Mouse (Mus musculus) hindbrain, embryonic 10.5 days (tissue): ENCODE data around the gene Fbxl17. TPM values are rescaled to one million over a fixed set of nuclear protein-coding genes. Genes with fewer than 3 reads are reported as not detected.
A peak's percentile ranks its signal among the peaks of the same experiment; 100 is the strongest.

Experiments
- DNase-seq: peaks from one replicate; pipeline ENCODE4 v3.0.0-alpha.2; 2017; ENCODE audit warnings: low spot score
- H3K27ac ChIP-seq: fragments of 300-500 bp; sonication (generic); 2 replicates; pipeline ENCODE4 v1.5.1; 2016; ENCODE audit warnings: mild to moderate bottlenecking, moderate library complexity
- H3K27me3 ChIP-seq: fragments of 300-500 bp; sonication (generic); 2 replicates; pipeline ENCODE4 v1.6.1; 2016; ENCODE audit warnings: mild to moderate bottlenecking; ENCODE audit not compliant: poor library complexity, insufficient read depth, severe bottlenecking
- H3K36me3 ChIP-seq: fragments of 300-500 bp; sonication (generic); 2 replicates; pipeline ENCODE4 v1.6.1; 2016; ENCODE audit warnings: mild to moderate bottlenecking, moderate library complexity
- H3K4me1 ChIP-seq: fragments of 300-500 bp; sonication (generic); replicated peaks from 2 replicates; pipeline ENCODE4 v1.6.1; 2016; ENCODE audit warnings: mild to moderate bottlenecking
- H3K4me3 ChIP-seq: fragments of 300-500 bp; sonication (generic); 2 replicates; pipeline ENCODE4 v1.5.1; 2016; ENCODE audit warnings: mild to moderate bottlenecking, moderate library complexity
- H3K9me3 ChIP-seq: fragments of 300-500 bp; sonication (generic); 2 replicates; pipeline ENCODE4 v1.6.1; 2016; ENCODE audit warnings: mild to moderate bottlenecking, moderate library complexity
- WGBS: fragments of 180-500 bp; shearing (Covaris S2); methylation state at CpG from one replicate; pipeline ENCODE4 v1.1.7; 2016; 5-methylcytosine and 5-hydroxymethylcytosine counted together
- polyA plus RNA-seq: library from polyadenylated mRNA; unstranded; fragments of >200 nt; fragmentation: Nextera tagmentation; extraction: Ambion mirVana; gene quantifications from 2 replicates; pipeline ENCODE4 v1.2.1, GENCODE M21; 2016

The Fbxl17 gene
- polyA plus RNA-seq, 1 experiment from 2014 or later, result 3.7 TPM

- DNase-seq, result no peak
- no peaks in the 10 kb centered on the region for H3K27me3 ChIP-seq
- H3K4me3 ChIP-seq, result no peak overlapping the region
- peaks cover 8% of the 10 kb centered on the region; the same call in 1 of the 2 replicates for H3K9me3 ChIP-seq
- no peaks in the 10 kb centered on the region for H3K36me3 ChIP-seq
- WGBS, result 69% methylated on average over 13 of the region's 13 CpGs
- H3K4me1 ChIP-seq, result 0 out of 2 replicates have a peak, but pooled peaks cover 5% of the 10 kb centered on the region
- H3K27ac ChIP-seq, result no peak overlapping the region
Measured at GRCm38 (mm10) chr17:63045297-63045696, 454.5 kb downstream of the Fbxl17 start.

DNA sequence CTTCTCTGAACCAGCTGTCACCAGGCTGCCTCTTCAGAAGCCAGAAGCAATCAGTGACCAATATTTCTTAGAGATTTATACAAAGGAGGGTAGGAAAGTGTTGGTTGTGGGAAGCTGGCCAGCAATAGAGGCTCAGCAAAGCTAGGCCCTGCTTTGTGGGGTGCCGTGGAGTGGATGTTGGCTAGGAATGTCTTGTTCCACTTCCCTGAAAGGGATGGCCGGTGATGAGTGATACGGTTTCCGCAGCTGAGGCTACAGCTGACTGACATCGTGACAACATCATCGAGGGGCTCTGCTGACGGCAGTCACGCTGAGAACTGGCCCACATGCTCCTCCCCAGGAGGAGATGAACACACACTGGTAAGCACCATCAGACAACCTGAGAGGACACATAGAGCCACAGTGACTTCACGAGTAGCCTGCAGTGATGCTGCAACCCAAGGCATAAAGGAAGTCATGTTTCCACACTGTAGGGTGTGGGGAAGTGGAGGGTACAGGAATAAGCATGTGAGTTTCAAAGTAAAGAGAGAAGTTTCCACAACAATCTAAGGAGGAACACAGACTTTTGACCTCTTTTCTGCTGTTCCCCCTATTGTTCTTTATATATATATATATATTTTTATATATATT lies 456.7 kb downstream of the Fbxl17 start:
- no peak for DNase-seq
- H3K27ac ChIP-seq, result no peak overlapping the region
- 0 out of 2 replicates have a peak, but pooled peaks cover 5% of the 10 kb centered on the region for H3K4me1 ChIP-seq
- peaks cover 10% of the 10 kb centered on the region; the same call in 1 of the 2 replicates for H3K9me3 ChIP-seq
- no peaks in the 10 kb centered on the region for H3K36me3 ChIP-seq
- 87% methylated on average over 9 of the region's 9 CpGs for WGBS
- H3K4me3 ChIP-seq, result no peak overlapping the region
- H3K27me3 ChIP-seq, result no peaks in the 10 kb centered on the region

DNA sequence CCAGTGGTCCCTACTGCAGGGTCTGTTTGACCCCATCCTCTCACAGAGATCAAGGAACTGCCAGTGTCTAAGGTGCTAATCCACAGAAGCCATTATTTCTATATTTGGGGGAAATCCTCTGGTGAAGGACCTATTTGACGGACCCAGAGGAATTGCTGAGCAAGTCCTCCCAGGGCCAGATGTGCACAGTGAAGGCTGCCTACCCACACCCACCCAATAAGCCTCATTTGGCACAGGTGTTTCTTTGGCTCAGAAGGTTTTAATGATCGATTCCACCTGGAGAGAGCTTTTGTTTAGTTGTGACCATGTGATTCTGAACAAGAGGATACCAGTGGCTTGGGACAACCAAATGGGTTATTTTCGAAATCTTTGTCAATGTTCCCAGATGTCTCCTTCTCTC lies 462.3 kb downstream of the Fbxl17 start:
- DNase-seq, result no peak
- Histone ChIP-seq H3K4me1 (no peaks in the 10 kb centered on the region), H3K27ac (no peak overlapping the region), H3K36me3 (no peaks in the 10 kb centered on the region), H3K9me3 (peaks cover 10% of the 10 kb centered on the region; the same call in 1 of the 2 replicates), H3K4me3 (no peak overlapping the region), H3K27me3 (no peaks in the 10 kb centered on the region)
- 87% methylated on average over 3 of the region's 3 CpGs for WGBS

DNA sequence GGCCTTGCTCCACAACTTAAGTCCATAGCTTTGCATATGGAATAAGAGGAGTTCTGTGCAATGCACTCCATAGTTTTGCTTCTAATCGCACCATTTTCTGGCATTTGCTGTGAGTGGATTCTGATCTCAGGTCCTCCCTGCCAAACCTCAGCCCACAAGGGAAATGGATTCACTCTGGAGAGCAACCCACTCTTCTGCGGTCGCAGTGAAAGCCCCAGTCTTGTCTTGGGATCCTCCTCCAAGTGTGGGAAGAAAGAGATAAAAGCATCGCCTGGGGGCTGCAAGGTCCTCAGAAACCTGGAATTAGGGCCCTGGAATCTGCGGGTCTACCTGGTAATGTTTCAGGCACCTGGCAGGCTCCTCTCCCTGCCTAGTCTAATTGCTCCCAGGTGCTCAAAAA lies 466.7 kb downstream of the Fbxl17 start:
- no peaks in the 10 kb centered on the region for H3K9me3 ChIP-seq
- no peak for DNase-seq
- H3K27me3 ChIP-seq, result no peaks in the 10 kb centered on the region
- WGBS, result 88% methylated on average over 5 of the region's 5 CpGs
- H3K36me3 ChIP-seq, result no peaks in the 10 kb centered on the region
- no peaks in the 10 kb centered on the region for H3K4me1 ChIP-seq
- no peak overlapping the region for H3K4me3 ChIP-seq
- no peak overlapping the region for H3K27ac ChIP-seq

DNA sequence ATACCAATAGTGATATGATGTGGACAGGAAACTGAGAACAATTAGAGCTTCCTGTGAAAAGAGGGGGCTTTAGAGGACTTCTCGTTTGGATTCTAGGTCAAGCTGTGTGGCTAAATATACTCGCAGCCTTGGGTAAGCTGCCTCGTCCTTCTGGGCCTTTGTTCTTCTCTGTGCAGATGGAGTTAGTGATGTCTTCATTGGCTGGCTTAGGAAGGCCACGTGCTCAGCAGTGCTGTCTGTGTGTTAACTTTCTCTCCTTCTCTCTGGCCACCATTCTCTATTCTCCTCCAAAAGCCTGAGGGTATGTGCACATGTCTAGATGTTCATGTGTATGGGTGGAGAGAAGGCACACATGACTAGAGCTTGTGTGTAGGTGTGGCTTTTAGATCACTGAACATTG lies 470.7 kb downstream of the Fbxl17 start:
- H3K36me3 ChIP-seq, result no peaks in the 10 kb centered on the region
- no peaks in the 10 kb centered on the region for H3K9me3 ChIP-seq
- no peak for DNase-seq
- H3K4me3 ChIP-seq, result no peak overlapping the region
- H3K27ac ChIP-seq, result no peak overlapping the region
- H3K4me1 ChIP-seq, result peaks cover 4% of the 10 kb centered on the region; the same call in 1 of the 2 replicates
- no peaks in the 10 kb centered on the region for H3K27me3 ChIP-seq
- WGBS, result 43% methylated on average over 4 of the region's 4 CpGs

DNA sequence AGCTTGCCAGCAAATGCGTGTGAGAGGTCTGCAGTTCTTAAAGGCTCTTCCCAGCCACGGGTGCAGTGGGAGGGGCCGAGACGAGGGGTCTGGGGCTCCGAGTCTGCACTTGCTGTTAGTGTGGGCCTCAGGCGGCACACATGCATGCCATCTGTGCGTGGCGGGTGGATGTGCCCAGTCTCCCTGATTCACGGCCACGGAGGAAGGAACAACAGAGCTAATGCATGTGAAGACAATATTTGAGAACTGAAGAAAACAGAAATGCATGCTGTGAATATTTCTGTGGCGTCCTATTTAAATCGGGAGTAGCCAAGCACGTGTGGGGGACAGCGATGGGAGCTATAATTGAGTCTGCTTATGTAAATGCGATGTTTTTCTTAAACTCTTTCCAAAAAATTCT lies 474.6 kb downstream of the Fbxl17 start:
- Histone ChIP-seq H3K4me1 (peaks cover 4% of the 10 kb centered on the region; the same call in 1 of the 2 replicates), H3K36me3 (no peaks in the 10 kb centered on the region), H3K27ac (no peak overlapping the region), H3K4me3 (no peak overlapping the region), H3K27me3 (no peaks in the 10 kb centered on the region), H3K9me3 (no peaks in the 10 kb centered on the region)
- 62% methylated on average over 15 of the region's 15 CpGs for WGBS
- DNase-seq, result no peak

DNA sequence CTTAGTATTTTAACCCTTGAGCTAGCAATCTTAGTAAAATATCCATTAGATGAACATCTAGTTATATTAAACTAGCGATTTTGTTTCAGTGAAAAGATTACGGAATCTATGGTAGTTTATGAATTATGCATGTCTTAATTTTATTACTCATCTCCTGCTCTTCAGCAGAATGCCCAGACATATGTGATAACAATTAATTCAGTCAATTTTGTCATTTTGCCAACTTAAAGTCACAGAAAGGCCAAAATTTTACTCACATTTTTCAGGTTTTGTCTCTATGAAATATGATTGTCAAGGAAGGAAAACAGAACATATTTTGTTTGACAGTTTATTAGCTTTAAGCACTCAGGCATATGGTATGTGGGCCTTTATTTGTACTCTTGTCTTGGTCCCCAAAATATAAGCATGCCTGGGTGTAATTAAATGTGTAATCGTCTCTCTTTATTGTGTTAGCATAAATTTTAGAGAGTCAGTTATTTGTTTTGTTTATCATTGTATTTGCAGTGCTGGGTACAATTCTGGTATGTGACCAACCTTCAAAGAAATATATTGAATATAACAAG lies 482.1 kb downstream of the Fbxl17 start:
- Histone ChIP-seq H3K4me3 (no peak overlapping the region), H3K9me3 (no peaks in the 10 kb centered on the region), H3K36me3 (no peaks in the 10 kb centered on the region), H3K4me1 (no peaks in the 10 kb centered on the region), H3K27ac (no peak overlapping the region), H3K27me3 (no peaks in the 10 kb centered on the region)
- no peak for DNase-seq
- WGBS, result 90% methylated on average over 3 of the region's 3 CpGs

DNA sequence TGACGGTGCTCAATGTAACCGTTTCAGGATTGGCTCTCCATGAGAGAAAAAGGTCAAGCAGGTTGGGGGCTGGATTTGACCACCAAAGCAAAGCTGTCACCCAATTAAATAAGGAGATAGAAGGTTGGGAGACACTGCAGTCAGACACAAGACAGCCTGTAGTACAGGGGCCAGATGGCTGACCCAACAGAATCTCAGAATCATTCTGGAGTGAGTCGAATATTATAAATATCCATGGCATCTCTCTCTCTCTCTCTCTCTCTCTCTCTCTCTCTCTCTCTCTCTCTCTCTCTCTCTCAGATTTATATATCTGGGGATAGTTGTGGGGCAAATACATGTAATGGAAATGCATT lies 487.3 kb downstream of the Fbxl17 start:
- Histone ChIP-seq H3K27me3 (no peaks in the 10 kb centered on the region), H3K9me3 (no peaks in the 10 kb centered on the region), H3K27ac (no peak overlapping the region), H3K4me3 (no peak overlapping the region), H3K36me3 (no peaks in the 10 kb centered on the region), H3K4me1 (peaks cover 30% of the 10 kb centered on the region)
- WGBS, result 77% methylated on average over 3 of the region's 3 CpGs
- no peak for DNase-seq

GRCm38 (mm10) chr17:63011893-63012570 lies 487.8 kb downstream of the Fbxl17 start:
- Histone ChIP-seq H3K27me3 (no peaks in the 10 kb centered on the region), H3K4me3 (no peak overlapping the region), H3K9me3 (no peaks in the 10 kb centered on the region), H3K36me3 (no peaks in the 10 kb centered on the region), H3K27ac (no peak overlapping the region), H3K4me1 (peaks cover 30% of the 10 kb centered on the region)
- 89% methylated on average over 13 of the region's 13 CpGs for WGBS
- DNase-seq, result no peak

GRCm38 (mm10) chr17:63010830-63011229 lies 489.0 kb downstream of the Fbxl17 start:
- Histone ChIP-seq H3K36me3 (no peaks in the 10 kb centered on the region), H3K4me3 (no peak overlapping the region), H3K4me1 (peaks cover 30% of the 10 kb centered on the region), H3K9me3 (no peaks in the 10 kb centered on the region), H3K27me3 (no peaks in the 10 kb centered on the region), H3K27ac (no peak overlapping the region)
- 93% methylated on average over 10 of the region's 10 CpGs for WGBS
- DNase-seq, result no peak

GRCm38 (mm10) chr17:63008788-63009187 lies 491.0 kb downstream of the Fbxl17 start:
- 84% methylated on average over 4 of the region's 4 CpGs for WGBS
- H3K27ac ChIP-seq, result 0 out of 2 replicates have a peak overlapping the region, but pooled peaks have one; percentile 9
- no peak for DNase-seq
- no peaks in the 10 kb centered on the region for H3K9me3 ChIP-seq
- no peaks in the 10 kb centered on the region for H3K27me3 ChIP-seq
- H3K36me3 ChIP-seq, result no peaks in the 10 kb centered on the region
- H3K4me1 ChIP-seq, result peaks cover 37% of the 10 kb centered on the region
- H3K4me3 ChIP-seq, result no peak overlapping the region

- Histone ChIP-seq H3K4me3 (no peak overlapping the region), H3K36me3 (no peaks in the 10 kb centered on the region), H3K27me3 (no peaks in the 10 kb centered on the region), H3K4me1 (peaks cover 37% of the 10 kb centered on the region), H3K9me3 (no peaks in the 10 kb centered on the region), H3K27ac (peak overlapping the region; percentile 9)
- 46% methylated on average over 5 of the region's 5 CpGs for WGBS
- peak; percentile 58 for DNase-seq
Measured at GRCm38 (mm10) chr17:63008277-63008676, 491.5 kb downstream of the Fbxl17 start.

- Histone ChIP-seq H3K4me1 (peaks cover 37% of the 10 kb centered on the region), H3K27ac (peak overlapping the region; percentile 9), H3K36me3 (no peaks in the 10 kb centered on the region), H3K9me3 (no peaks in the 10 kb centered on the region), H3K27me3 (no peaks in the 10 kb centered on the region), H3K4me3 (no peak overlapping the region)
- WGBS, result 74% methylated on average over 12 of the region's 12 CpGs
- DNase-seq, result no peak
Measured at GRCm38 (mm10) chr17:63007876-63008275, 491.9 kb downstream of the Fbxl17 start.
